Mouse (Mus musculus) yolk sac, embryonic 10.5 days (tissue): ENCODE data around the gene Prex1.
"Not testable (repeated sequence)": the region's sequence is repeated elsewhere in the genome, so short reads cannot be mapped to it uniquely, and the experiment has no call there.

Experiments
- DNase-seq: peaks from one replicate; pipeline ENCODE4 v3.0.0-alpha.2; 2017; ENCODE audit warnings: low spot score

The Prex1 gene

DNA sequence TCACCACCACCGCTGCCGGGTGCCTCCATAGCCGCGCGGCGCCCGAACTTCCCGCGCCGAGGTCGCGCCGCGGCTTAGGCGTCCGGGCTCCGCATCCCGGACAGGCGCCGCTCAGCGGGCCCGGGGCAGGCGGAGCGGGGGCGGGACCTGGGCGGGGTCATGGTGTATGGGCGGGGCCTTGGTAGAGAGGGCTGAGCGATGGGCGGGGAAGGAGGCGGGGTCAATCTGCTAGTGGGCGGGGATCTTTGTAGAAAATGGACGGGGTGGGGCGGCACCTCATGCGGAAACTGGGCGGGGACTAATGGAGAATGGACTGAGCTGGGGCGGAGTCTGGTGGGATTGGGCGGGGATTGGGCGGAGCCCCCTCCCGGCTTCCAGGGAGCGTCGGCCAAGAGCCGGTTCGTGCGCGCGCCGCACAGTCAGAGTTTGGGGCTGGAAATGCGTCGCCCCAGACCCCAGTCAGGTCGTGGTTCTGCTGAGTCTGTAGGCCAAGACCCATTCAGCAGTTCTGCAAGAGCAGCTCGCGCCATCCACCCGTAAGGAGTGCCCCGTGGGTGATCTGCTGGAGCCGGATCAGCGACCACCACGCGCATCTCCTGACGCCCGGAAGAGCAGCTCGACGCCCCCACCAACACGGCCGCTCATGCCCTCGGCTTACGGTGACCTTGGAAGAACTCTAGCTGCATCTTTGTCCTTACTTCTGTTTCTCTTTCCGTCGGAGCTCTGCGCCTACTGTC, at the start of gene Prex1:
TSS of gene Prex1 (minus strand) at position 143 of the 737 bp plus-strand sequence.
- peak; percentile 99 for DNase-seq

DNA sequence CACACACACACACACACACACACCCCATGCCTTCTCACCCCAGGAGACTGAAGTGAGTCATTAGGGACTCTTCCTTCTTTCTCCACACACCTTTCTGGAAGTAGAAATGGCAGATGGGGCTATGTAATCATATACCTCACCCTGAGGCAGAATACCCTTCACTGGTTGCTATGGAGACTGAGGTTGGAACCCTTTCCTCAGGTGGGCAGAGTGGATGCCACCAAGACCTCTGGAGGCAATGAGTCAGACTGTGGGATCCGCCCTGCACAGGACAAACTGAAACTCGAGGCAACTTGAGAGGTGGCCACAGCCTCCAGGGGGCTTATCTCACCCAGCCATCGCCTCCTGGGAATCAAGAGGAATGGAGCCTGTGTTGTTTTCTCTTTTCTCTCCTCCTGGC, 44.3 kb upstream of the Prex1 start:
- DNase-seq: no peak

- DNase-seq: no peak
Observed at GRCm38 (mm10) chr2:166754760-166755159, 41.1 kb upstream of the Prex1 start.

GRCm38 (mm10) chr2:166754194-166754593, 40.6 kb upstream of the Prex1 start:
- DNase-seq: no peak

GRCm38 (mm10) chr2:166750620-166751191, 37.1 kb upstream of the Prex1 start:
- DNase-seq: no peak

DNA sequence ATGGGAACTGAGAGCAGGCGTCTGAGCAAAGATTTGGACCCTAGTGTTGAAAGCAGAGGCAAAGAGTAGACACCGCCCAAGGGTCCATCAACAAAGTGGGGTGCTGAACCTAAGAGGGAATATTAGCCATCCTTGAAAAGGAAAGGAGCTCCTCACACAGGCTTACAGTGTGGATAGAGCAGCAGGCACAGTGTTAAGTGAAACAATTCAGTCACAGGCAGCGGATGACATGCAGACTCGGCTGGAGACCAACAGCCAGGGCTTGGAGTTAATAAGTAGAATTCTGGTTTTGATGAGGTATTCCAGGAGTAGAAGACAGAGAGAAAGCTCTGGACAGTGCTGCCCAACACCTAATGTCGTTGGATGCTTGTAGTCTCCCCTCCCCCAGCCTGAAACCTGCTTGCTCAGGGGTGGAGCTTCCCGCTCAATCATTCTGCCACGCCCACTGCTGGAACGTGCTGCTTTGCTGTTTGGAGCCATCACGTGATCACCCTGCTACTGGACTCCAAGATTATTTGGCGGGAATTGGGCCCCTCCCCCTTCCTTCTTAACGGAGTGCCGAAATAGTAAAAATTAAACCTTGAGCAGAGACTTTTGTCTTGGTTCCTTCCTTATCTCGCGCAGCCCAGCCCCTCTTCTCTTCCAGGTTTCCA, 32.8 kb upstream of the Prex1 start:
- DNase-seq: peak; percentile 15

- DNase-seq: no peak
Observed at GRCm38 (mm10) chr2:166745849-166746248, 32.2 kb upstream of the Prex1 start.

DNA sequence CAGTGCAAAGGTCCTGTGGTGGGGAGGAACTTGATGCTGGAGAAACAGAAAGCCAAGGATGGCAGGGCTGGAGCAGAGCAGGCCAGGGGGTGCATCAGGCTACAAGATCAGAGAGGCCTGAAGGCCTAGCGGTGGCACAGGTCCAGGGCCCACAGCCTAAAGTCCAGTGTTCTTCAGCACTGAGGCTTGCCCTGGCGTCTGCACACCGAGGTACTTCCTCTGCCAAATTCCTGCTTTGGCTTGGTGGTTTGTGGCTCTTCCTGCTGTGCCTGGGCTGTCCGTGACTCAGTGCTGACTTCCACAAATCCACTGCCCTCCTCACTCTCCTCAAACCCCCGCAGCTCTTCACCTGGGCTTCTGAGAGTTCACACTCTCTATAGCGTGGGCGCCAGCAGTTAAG, 30.8 kb upstream of the Prex1 start:
- DNase-seq: no peak

DNA sequence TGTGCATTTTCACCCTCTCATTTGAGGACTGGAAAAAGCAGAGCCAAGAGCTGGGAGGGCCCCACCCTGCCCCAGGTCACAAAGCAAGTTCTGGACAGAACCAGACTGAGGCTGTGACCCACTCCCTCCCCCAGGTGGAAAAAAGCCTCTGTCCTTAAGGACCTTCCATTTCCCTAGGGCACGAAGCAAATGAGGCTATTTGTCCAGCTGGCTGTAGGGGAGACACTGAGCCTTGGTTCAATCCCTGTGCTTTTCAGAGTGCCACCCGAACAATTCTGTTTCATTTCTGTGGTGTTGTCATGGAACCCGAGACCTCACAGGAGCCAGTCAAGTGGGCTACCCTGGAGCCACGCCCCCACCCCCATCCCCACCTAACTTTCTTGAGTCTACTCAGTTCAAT, 29.9 kb upstream of the Prex1 start:
- no peak for DNase-seq

DNA sequence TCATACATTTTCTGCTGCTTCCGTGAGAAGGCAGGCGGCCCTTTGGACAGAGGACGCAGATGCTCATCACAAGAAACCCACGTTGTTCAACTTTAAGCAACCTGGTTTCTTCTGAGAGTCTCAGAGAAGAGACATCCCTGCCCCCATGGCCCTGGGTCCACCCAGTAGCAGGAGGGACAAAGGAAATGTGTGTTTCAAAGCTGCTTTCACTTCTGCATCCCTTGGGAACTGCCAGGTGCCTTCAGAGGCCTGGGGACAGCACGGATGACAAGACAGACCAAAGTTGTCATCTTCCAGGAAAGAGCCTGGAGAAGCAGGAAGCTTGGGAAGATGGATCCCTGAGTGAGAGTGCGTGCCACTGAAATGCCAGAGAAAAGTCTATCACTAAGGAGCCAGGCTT, 27.8 kb upstream of the Prex1 start:
- DNase-seq: no peak

GRCm38 (mm10) chr2:166740396-166740795, 26.8 kb upstream of the Prex1 start:
- DNase-seq: no peak

DNA sequence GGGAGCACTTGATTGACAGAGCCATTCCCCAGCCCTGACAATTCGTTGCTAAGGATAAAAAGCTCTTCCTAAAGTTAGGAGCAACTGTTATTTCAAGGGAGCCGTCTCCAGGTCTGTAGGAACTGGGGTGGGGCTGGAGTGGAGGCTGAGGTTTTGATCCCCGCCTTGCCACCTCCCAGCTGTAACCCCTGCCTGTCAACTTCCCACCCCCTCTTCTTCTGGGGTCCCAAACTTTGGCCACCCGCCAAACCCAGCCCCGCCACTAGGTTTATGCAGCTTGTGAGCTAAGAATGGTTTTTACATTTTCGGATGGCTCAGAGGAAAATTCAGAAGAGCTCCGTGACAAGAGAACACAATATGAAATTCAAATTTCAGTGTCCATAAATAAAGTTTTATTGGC, 23.7 kb upstream of the Prex1 start:
- no peak for DNase-seq

DNA sequence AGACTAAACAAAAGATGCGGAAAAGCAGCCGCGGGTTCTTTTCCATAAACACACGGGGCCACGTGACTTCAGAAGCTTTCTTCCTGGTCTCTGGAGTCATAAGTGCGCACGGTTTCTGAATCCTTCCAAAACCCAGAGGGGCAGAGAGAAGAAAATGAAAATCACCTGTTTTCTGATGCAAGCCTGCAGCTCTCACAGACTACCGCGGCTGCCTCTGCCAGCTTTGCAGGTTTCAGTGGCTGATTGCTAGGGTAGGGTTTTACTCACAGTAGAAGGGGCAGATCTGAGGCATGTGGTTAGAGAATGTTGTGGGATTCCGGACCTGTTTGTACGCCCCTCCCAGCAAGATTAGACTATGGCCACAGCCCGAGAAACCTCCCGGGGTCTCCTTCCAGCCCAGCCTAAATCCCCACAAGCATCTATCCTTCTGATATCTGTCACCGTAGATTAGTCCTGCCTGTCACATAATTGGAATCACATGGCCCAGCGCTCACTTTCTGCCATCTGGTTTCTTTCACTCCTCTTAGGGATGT, 21.9 kb upstream of the Prex1 start:
- DNase-seq: no peak

DNA sequence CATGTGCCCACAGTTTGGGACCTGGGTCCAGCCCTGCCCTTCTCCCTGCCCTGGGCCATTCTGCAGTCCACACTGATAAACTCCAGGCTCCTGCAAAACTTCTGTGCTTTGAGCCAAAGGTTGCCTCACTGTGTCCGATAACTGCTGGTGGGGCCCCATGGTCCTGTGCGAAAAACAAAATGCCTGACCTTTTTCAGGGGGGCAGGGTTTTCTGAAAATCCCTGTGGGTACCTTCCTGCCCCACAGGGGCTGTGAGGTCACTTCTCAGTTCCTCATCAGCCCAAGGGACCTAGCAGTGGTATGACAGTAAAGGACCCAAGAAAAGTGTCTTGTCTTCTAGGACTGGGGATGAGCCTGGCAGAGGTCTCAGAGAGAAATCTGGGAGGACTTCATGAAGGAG, 19.2 kb upstream of the Prex1 start:
- no peak for DNase-seq

GRCm38 (mm10) chr2:166732146-166732545, 18.5 kb upstream of the Prex1 start:
- no peak for DNase-seq

DNA sequence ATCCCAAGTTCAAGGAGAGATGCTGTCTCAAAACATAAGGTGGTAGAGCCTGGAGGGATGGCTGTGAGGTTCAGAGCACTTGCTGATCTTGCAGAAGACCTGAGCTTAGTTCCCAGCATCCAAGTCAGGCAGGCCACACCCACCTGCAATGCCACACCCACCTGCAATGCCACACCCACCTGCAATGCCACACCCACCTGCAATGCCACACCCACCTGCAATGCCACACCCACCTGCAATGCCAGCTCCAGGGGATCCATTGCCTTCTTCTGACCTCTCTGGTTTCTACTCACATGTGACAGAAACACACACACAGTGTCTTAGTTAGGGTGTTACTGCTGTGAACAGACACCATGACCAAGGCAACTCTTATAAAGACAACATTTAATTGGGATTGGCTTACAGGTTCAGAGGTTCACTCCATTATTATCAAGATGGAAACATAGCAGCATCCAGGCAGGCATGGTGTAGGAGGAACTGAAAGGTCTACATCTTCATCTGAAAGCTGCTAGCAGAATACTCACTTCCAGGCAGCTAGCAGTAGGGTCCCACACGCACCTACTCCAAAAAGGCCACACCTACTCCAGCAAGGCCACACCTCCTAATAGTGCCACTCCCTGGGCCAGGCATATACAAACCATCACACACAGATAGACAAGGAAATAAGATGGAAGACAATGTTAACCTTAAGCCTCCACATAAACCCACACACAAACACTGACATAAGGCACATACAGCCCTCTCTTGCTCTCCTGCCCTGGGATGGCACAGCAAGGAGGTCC, 17.7 kb upstream of the Prex1 start:
- not testable (repeated sequence) for DNase-seq

DNA sequence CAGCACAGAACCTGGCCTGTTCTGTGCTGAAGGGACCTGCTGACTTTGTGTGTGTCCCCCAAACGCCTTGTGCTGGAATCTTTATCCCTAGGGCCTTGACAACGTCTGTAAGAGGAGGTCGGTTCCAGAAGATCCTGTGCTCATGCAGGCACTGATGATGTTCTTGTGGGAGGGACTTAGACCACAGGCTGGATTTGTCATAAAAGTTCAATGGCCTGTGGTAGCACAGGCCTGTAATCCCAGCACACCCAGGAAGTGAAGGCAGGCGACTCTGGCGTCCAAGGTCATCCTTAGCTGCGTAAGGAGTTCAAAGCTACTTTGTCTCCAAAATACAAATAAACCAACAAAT, 16.9 kb upstream of the Prex1 start:
- no peak for DNase-seq

GRCm38 (mm10) chr2:166729656-166730566, 16.3 kb upstream of the Prex1 start:
- no peak for DNase-seq

DNA sequence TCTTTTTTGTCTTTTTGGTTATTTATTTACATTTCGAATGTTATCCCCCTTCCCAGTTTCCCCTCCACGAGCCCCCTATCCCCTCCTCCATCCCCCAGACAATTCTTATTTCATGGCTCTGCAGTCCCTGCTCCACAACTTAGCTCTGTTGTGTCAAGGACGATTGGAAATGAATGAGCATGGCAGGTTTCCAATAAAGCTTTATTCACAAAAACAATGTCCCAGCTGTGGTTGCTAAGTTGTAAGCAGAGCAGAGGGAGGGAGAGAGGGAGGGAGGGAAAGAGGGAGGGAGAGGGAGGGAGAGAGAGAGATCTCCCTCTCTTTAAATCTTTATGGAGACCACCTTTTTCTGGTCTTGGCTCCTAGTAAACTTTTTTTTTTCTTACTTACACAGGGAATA, 15.4 kb upstream of the Prex1 start:
- DNase-seq: no peak

GRCm38 (mm10) chr2:166728261-166728680, 14.6 kb upstream of the Prex1 start:
- DNase-seq: peak; percentile 79

GRCm38 (mm10) chr2:166727790-166728189, 14.2 kb upstream of the Prex1 start:
- no peak for DNase-seq
